14 mouse cellular contexts compared by ENCODE assay signal in genomic region chr4:148319366-148319765, GRCm38 (mm10). TPM values are rescaled to one million over a fixed set of nuclear protein-coding genes. Genes with fewer than 3 reads are reported as not detected.
"Had no signal": no experiment of that assay in that cellular context is flagged by ENCODE, and none has a peak within 500 bp of the region (broad histone marks: within the 10 kb centered on the region; RNA-seq: fewer than 3 reads in every experiment).

No protein-coding gene starts in this region.

- H3K4me2 ChIP-seq: limb, embryonic 13.5 days; neural tube, embryonic 12.5 days; stomach, embryonic 15.5 days had no signal

- H3K9ac ChIP-seq: limb, embryonic 13.5 days; liver, embryonic 14.5 days; neural tube, embryonic 12.5 days; stomach, embryonic 15.5 days had no signal

- H3K4me1 ChIP-seq: stomach, embryonic 15.5 days had no signal

- H3K4me3 ChIP-seq: limb, embryonic 13.5 days; myocyte; neural tube, embryonic 12.5 days; stomach, embryonic 15.5 days had no signal

- H3K36me3 ChIP-seq: limb, embryonic 13.5 days; neural tube, embryonic 12.5 days; stomach, embryonic 15.5 days had no signal

- DNase-seq: kidney, adult 18-20 months; kidney, postnatal 14 days; left cerebral cortex, postnatal 4 days; lung, adult 18-20 months; right cerebral cortex, postnatal 14 days; thymus, adult 2 months; thymus, postnatal 25 days had no signal

- H3K9me3 ChIP-seq: limb, embryonic 13.5 days; neural tube, embryonic 12.5 days; stomach, embryonic 15.5 days had no signal

- H3K27ac ChIP-seq: limb, embryonic 13.5 days; liver, embryonic 14.5 days; neural tube, embryonic 12.5 days; stomach, embryonic 15.5 days had no signal

RNA-seq across cellular contexts. Expression of gene Disp3, which starts 31.6 kb away (rescaled TPM):
- total RNA-seq: liver, adult 2 months; neutrophil, adult 5-6 weeks had no signal
- polyA plus RNA-seq: liver, adult 2 months; liver, embryonic 14.5 days had no signal
